Mouse (Mus musculus): ENCODE measurements around the gene Smyd4. TPM values are rescaled to one million over a fixed set of nuclear protein-coding genes. Genes with fewer than 3 reads are reported as not detected.

Smyd4 gene
- total RNA-seq, 2 experiments from 2014 or later, result 8.5 to 11.2 TPM

DNA sequence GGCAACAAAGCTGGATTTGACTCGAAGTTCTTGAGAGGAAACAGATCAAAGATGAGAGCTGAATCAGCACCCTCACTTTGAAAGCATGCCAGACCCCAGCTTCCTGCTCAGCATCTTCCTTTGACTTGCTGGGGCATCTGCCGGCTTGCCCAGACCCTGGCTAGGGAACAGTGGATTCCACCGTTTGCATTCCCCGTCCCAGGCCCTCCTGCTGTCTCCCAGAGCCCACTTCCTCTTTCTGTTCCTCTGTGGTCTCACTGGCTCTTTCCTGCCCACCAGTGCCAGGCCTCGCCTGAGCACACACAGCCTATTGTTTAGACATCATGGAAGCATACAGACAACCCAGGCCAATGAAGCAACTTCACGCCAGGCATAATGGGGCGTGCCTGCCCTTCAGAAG is 66.9 kb downstream of the Smyd4 start:
- DNase-seq (ENCODE audit: low spot score in 2 of 2), result no peak

DNA sequence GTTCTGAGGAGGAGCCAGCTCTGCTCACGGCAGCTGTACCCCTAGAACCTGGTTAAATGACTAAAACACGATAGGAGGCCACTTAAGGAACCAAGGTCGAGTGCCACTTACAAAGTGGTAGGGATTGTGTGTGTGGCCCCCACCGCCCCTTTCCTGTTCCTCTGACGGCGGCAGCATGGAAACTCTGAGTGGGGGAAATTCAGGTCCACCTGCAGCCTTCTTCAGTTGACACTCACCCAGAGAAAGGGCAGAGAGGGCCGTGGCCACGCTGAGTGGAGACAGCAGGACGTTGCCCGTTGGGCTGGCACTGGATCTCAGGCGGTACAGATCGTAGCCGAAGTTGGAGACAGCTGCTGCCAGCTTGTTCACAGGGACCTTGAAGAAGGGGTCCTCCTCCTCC is 67.8 kb downstream of the Smyd4 start:
- no peak for DNase-seq (ENCODE audit: low spot score in 2 of 2)

DNA sequence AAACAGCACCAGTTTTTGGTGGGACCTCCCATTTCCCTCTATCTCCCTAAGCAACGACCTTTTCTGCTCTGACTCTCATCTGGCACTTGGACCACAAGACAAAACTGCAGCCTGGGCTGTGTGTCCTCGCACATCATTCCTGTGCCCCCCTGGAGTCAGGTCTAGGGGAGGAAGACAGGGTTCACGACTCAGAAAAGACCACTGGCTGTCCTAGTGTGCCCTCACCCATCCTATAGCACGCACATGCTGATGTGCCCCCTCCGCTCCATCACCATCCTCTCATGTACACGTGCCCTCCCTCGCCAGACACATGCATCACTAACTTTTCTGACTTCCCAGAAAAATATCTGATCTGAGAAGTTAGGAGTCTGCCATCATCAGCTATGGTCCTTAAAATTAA is 71.8 kb downstream of the Smyd4 start:
- DNase-seq (ENCODE audit: low spot score in 2 of 2), result no peak

DNA sequence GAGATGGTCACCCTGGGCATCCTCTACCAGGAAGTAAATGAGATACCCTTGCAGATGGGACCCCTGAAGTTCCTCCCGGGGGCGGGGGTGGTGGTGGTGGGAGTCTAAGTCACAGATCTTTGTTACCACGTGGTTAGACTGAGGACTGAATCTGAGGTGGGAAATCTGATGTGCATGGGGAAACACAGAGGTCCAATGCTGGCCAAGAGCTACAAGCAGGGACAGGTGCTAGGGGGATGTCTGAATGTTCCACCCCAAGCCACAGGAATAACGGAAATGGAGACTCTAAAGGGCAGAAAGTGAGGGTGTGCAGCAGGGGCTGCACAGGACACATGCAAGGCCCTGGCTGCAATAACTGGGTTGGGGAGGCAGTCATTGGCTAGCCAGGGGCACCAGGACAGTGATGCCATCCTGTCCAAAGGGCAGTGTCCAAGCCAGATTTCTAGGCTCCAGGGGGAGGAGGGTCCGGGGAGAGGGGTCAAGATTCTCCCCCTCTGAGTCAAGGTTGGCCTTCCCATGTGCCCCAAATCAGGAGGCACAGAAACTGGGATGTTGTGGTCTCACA is 72.7 kb downstream of the Smyd4 start:
- DNase-seq (ENCODE audit: low spot score in 2 of 2), result no peak

DNA sequence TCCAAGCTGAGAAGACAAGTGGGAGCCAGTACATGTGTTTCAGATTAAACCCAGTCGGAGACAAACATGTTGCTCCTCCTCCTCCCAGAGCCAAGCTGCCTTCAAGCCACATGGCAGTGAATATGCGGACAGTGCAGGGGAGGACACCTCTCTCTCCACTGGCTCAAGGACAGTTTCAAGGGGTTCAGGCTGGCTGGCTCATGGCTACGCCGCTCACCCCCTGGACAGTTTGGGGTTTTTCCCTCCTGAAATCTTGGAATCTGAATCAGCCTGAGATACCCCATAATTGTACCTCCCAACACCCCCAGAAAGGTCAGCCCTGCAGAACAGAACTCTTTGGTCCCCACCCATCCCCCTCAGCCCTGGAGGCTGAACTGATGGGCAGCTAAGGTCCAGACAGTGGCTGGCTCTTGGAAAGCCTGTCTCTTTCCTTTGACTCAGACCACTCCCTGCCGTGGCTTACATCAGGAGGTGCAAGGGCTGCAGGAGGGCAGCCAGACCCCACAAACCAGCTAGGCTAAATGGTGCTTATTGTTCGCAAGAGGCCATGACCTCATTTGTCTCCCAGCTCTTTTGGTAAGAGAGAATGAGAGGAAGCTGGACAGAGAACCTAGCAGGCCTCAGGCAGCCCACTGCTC is 73.3 kb downstream of the Smyd4 start:
- DNase-seq (ENCODE audit: low spot score in 2 of 2), result peak in 1 of 2 experiments; percentile 44

DNA sequence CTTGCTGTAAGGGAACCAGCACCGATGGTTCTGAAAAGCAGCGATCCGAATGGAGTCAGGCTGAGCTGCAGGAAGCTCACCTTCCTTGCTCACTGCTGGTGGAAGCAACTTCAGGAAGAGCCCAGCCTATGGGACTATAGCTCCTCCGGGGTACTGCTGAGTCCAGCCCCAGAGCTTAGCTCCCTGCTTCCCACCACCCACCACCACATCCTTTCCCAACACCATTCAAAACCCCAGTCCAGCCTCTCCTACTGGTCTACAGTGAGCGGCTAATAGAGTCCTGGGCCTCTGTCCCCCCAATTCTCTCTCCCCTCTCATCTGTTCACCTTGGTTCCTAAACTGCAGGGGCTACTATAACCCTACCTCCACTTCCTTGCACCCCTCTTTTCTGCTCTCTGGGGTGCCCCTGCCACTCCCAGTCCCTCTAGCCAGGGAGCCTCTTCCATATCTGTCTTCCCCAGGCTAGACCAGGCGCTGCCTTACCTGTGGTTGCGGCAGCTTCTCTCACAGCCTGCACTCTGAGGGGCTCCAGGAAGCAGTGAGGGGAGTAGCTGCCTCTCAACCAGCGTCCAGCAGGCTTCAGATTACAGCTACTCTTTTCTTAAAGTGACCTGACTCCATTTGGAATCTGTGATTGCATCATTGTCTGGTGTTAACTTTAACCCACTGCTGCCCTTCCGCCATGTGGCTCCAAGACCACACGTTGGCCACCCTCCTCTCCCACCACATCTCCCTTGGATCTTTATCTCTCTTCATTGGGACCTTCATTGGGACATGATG is 74.0 kb downstream of the Smyd4 start, which contains the start of gene Serpinf1:
TSS of gene Serpinf1 (minus strand) at position 689 of the 780 bp plus-strand sequence.
- DNase-seq (ENCODE audit: low spot score in 2 of 2), result no peak

DNA sequence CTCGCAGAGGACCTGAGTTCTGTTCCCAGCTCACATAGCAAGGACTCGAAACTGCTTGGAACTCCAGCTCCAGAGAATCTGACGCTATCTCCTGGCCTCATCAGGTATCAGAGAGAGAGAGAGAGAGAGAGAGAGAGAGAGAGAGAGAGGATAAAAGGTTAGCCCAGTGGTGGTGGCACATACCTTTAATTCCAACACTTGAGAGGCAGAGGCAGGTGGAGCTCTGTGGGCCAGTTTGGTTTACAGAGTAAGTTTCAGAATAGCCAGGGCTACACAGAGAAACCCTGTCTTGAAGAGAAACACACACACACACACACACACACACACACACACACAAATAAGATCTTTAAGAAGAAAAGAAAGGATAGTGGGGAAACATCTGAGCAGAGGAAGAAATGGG is 74.9 kb downstream of the Smyd4 start:
- DNase-seq (ENCODE audit: low spot score in 2 of 2), result no peak

DNA sequence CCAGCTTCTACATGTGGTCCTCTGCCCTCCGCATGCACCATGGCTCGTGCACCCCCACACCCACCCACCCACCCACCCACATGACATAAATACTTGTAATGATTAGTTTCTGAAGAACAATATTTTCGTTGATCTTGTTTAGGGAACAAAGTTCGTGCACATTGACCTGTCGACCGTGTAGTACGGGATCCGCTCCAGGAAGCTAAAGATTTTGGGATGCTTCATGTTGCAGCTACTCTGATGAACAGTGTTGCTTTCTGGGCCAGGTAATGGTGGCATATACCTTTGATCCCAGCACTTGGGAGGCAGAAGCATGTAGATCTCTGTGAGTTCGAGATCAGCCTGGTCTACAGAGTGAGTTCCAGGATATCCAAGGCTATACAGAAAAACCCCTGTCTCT is 75.8 kb downstream of the Smyd4 start:
- no peak for DNase-seq (ENCODE audit: low spot score in 2 of 2)

DNA sequence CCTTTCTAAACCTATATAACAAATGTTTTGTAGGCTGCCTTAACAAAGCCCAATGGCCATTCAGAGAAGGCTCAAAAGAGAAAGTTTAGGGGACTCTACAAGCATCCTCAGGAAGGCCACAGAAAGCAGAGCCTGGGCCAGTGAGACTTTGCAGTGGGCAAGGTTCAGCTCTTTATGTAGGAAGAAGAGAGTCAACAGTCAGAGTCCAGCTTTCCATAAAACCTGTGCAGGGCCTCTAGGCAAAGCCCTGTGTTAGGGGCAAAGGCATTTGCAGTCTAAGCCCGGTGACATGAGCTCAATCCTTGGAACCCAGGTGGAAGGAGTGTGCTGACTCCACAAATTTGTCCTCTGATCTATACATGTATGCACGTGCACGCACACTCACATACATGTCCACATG is 76.2 kb downstream of the Smyd4 start:
- DNase-seq (ENCODE audit: low spot score in 2 of 2), result no peak

DNA sequence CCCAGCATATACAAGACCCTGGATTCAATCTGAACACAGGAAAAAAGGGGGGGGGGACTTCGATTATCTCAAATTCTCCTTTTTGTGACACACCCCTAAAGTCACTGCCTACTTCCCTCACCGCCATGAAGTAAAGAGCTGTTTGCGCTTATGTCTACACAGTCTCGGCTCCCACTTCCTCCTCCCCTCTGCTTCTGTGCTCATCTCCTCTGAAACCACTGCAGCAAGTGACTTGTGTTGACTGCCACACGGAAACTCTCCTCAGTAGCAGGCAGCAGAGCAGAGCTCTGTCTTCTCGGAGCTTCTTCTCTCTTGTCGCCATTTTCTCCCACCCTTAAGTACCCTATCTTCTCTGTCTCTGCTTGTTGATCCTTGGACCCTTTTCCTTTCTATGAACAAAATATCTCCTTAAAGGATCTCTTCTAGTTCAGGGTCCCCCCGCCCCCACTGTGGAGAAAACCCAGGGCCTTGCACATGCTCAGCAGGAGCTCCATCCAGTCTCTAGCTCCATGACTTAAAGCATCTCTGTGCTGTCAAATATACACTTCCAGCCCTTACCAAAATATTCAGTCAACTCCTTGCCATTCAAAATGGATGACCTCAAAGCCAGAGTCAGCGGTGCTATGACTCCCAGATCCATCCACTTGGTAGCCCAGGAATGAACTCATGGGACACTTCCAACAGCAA is 80.9 kb downstream of the Smyd4 start:
- no peak for DNase-seq (ENCODE audit: low spot score in 2 of 2)

DNA sequence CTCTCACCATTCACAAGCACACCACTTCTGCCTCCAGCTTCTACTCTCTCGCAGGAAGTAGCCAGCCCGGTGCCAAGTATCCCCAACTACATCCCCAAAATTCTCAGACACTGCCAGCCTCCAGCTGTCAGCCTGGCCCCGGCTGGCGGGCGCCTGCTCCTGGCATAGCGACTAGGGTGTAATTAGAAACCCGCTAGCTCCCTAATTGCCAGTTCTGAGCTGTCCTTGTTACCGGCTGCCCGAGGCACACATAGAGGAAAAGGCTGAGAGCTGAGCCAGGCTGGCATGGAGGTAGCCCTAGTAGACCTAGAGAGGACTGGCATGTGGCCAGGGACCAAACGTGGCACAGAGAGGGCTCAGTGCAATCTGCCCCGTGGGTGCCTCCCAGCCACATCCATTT is 83.1 kb downstream of the Smyd4 start:
- peak in 1 of 2 experiments; percentile 66 for DNase-seq (ENCODE audit: low spot score in 2 of 2)

DNA sequence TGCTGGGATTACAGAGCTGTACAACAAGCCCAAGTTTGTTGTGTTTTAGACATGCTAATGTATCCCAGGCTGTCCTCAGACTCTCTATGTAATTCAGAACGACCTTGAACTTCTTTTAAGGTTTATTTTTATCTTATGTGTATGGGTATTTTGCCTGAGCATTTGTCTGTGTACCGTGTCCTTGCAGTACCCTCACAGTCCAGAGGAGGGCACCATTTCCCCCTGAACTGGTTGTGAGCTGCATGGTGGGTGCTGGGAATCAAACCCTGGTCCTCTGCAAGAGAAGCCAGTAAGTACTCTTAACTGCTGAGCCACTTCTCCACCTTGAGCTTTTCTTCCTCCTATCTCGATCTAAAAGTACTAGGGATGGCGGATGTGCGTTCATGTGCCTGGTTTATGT is 85.9 kb downstream of the Smyd4 start:
- DNase-seq (ENCODE audit: low spot score in 2 of 2), result no peak

DNA sequence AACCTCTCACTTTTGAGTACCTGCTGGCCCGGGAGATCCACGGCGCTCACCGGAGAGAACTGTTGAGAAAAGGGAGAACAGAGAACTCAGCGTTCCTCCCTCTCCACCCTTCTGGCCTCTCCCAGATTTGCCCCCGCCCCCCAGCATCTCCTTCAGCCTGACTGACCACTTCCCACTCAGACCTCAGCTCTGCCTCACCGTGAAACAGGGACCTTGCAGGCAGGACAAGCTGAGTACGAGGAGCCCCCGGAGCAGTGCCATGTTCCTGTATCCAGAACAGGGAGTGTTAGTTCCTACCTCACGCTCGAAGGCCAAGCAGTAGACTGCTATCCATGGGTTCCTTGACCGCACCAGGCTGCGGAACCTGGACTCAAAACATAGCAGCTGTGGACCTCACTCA is 90.0 kb downstream of the Smyd4 start:
- DNase-seq (ENCODE audit: low spot score in 2 of 2), result no peak

DNA sequence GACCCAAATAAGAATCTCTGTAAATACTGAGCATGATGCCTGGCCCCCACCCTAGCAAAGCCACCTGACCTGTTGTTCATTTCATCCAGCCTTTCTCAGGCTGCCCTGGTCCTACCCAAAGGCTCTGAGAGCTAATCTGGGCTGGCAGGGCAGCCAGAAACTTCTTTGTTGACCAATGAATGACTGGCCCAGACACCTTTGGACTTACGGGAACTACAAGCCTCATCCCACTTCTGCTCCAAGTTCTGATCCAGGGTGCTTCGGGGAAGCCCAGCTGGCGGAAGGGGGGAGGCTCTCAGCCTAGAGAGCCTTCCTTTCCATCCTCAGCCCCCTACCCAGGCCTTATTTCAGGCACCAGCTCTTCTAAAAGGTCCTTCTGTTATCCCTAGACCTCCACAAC is 90.6 kb downstream of the Smyd4 start:
- DNase-seq (ENCODE audit: low spot score in 2 of 2), result no peak

DNA sequence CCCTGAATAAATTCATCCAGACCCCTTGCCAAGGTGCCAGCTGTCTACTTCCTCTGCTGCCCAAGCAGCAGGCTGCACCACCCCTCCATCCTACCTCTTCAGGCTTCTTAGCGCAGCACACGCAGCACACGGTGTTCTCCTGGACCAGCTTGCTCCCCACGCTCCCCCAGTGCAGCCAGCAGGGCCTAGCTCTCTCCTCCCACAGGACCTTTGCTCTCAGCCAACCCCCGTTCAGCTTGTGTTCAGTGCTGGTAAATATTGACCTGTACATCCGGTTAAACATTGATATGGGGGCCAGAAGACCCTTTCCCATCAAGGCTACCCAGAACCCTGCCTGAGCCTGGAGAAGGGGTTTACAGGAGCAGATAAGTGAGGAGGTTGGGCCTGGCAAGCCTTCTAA is 91.1 kb downstream of the Smyd4 start, which contains the start of gene Serpinf2:
TSS of gene Serpinf2 (minus strand) at position 229 of the 400 bp plus-strand sequence.
- DNase-seq (ENCODE audit: low spot score in 2 of 2), result no peak

DNA sequence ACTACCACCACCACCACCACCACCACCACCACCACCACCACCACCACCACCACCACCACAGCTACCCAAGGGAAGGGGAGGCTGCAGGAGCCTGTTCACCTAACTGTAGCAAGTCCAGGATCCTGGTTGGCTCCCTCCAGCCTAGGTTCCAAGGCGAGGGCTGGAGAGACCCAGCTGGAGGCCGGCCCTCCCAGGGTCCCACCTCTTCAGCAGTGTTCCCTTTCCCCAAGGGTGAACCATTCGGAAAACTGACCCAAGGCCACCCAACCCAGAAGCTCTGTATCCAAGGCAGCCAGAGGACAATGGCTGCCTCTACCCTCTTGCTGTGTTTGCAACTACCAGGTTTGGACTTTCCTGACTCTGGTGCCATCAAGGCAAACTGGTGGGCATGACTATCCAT is 91.7 kb downstream of the Smyd4 start:
- no peak for DNase-seq (ENCODE audit: low spot score in 2 of 2)

DNA sequence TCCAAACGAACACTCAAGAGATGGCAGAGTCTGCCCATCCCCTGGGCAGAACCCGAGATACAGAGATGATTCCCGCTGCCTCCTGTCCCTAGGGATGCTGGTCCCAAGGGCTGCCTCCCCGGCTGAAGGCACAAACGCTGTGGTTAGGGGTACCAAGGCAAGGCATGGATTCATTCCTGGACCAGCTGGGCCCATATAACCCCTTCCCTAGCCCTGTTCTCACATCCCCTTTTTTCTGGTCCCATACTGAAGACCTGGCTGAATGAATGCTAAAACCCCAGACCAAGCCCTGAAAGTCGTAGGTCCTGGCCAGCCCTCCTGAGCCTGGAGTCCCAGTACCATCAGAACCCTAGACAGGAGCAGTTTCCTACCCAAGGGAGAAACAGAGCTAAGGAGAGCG is 92.8 kb downstream of the Smyd4 start:
- no peak for DNase-seq (ENCODE audit: low spot score in 2 of 2)

DNA sequence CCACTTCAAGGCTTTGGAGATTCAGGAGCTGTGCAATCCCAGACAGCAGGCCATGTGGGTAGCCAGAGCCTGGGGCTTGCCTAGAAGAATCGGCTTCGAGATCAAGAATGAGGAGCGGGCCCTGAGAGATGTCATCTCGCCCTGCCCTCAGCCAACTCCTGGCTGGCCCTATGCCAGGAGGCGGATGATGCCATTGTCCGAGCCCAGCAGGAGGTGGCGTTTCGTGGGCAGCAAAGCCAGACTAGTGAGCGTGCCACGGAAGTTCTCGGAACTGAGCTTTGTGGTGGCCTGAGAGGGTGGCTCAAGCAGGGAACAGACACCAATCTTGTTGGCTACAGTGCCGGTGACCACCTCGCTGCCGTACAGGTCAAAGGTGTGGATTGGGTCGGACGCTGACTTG is 93.4 kb downstream of the Smyd4 start:
- DNase-seq (ENCODE audit: low spot score in 2 of 2), result peak in 1 of 2 experiments; percentile 15

DNA sequence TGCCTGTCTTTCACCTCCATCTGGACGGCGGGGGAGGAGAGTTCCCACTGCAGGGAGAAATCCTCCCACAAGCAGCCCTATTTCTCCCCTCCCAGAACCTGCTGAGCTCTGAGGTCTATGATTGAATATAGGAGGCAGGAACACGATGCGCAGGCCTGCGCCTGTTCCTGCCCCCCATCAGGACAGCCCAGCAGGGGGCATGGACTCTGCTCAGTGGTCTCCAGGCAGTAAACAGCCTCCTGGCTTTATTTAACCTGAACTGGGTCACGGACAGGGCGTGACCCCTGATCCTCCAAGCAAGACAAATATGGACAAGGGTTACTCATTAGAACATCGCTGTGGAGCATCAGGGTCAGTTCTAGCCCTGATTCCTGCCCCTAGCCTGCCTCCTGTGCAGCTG is 95.5 kb downstream of the Smyd4 start:
- no peak for DNase-seq (ENCODE audit: low spot score in 2 of 2)

DNA sequence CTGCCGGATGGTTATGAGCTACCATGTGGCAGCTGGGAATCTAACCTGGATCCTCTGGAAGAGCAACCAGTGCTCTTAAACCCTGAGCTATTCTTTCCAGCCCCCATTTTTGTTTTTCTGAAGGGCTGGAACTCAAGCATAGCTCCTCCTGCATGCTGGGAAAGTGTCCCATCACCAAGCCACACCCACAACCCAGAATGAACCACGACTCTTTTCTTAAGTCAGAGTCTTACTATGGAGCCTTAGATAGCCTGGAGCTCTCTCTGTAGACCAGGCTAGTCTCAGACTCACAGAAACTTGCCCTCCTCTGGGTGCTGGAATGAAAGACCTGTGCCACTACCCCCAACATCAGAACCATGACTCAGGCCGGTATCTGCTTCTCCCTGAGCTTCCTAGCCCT is 100.3 kb downstream of the Smyd4 start:
- DNase-seq (ENCODE audit: low spot score in 2 of 2), result no peak

DNA sequence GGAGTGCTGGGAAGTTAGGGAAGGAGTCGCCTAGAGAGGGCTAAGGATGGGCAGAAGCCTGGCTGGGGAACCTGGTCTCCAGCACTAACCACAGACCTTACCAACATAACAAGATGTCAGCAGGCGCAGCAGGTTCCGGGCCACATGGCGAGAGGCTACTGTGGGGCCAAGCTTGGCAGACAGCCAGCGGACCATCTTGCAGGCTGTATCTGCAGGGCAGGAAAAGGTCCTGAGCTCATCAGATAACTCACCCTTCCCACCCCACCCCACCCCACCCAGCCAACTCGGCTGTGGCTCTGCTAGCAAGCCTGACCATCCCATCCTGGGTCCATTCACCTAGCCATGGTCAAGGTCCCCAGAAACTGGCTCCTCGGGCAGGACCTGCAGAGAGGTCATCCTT is 101.5 kb downstream of the Smyd4 start:
- DNase-seq (ENCODE audit: low spot score in 2 of 2), result no peak
